Mouse (Mus musculus) liver, postnatal 0 days (tissue): ENCODE measurements around the gene Fyb.

ENCODE experiments used
- CTCF ChIP-seq: sonication (generic); IDR thresholded peaks from 2 replicates; pipeline ENCODE4 v1.5.1; 2016; ENCODE audit warnings: antibody characterized with exemption, low read depth
- EP300 ChIP-seq: IDR thresholded peaks from 2 replicates; pipeline ENCODE4 v1.6.1; 2016; ENCODE audit warnings: antibody characterized with exemption, low read depth, mild to moderate bottlenecking

- TF ChIP-seq CTCF (no peak), EP300 (no peak)
These were observed 11.9 kb downstream of the Fyb start for GRCm38 (mm10) chr15:6534592-6534991.
